Mouse (Mus musculus) mature B cell (primary cell): Measurements from ENCODE around the gene D230025D16Rik.
"Not testable (repeated sequence)": the region's sequence is repeated elsewhere in the genome, so short reads cannot be mapped to it uniquely, and the experiment has no call there.

Experiments used
- in situ Hi-C: fragments of 300-500 bp; cut with MboI; formaldehyde crosslinking; loops from 2 replicates; pipeline ENCODE4 v1.14.3; 2019

D230025D16Rik gene

GRCm38 (mm10) chr8:105290554-105291314 lies 65.8 kb downstream of the D230025D16Rik start:
- in situ Hi-C loops, result no loop called here

GRCm38 (mm10) chr8:105291364-105291763 lies 66.4 kb downstream of the D230025D16Rik start:
- in situ Hi-C loops, result not testable (repeated sequence)

GRCm38 (mm10) chr8:105291802-105292201 lies 66.9 kb downstream of the D230025D16Rik start:
- in situ Hi-C loops, result not testable (repeated sequence)

- in situ Hi-C loops, result no loop called here
These were observed 67.5 kb downstream of the D230025D16Rik start for GRCm38 (mm10) chr8:105292471-105292870.

GRCm38 (mm10) chr8:105293405-105293804 lies 68.5 kb downstream of the D230025D16Rik start:
- in situ Hi-C loops, result no loop called here

- in situ Hi-C loops, result no loop called here
These were observed 69.8 kb downstream of the D230025D16Rik start for GRCm38 (mm10) chr8:105294776-105295175.

GRCm38 (mm10) chr8:105295256-105295655 lies 70.3 kb downstream of the D230025D16Rik start:
- in situ Hi-C loops, result no loop called here

- in situ Hi-C loops, result no loop called here
These were observed 71.1 kb downstream of the D230025D16Rik start, which contains the start of gene Exoc3l for GRCm38 (mm10) chr8:105295895-105296573. Gene Exoc3l (minus strand): TSS chr8:105296101.

- in situ Hi-C loops, result no loop called here
These were observed 72.7 kb downstream of the D230025D16Rik start, which contains the start of gene E2f4 for GRCm38 (mm10) chr8:105297511-105298192. Gene E2f4 (plus strand): TSS chr8:105297663.

GRCm38 (mm10) chr8:105298351-105299252 lies 73.7 kb downstream of the D230025D16Rik start:
- in situ Hi-C loops, result no loop called here

- in situ Hi-C loops, result no loop called here
These were observed 75.0 kb downstream of the D230025D16Rik start for GRCm38 (mm10) chr8:105299962-105300361.
